Mouse (Mus musculus) hindbrain, embryonic 11.5 days (tissue): ENCODE measurements around the gene Mettl1. TPM values are rescaled to one million over a fixed set of nuclear protein-coding genes. Genes with fewer than 3 reads are reported as not detected.

ENCODE experiments used
- microRNA counts: library from miRNA; unstranded; fragments of <30 nt; microRNA quantifications from one replicate; lab custom pipeline; 2015
- polyA plus RNA-seq: library from polyadenylated mRNA; unstranded; fragments of >200 nt; fragmentation: Nextera tagmentation; extraction: Ambion mirVana; gene quantifications from 2 replicates; pipeline ENCODE4 v1.2.1, GENCODE M21; 2014

Gene Mettl1
- polyA plus RNA-seq, 1 experiment from 2014 or later: 36.7 TPM

MicroRNA genes within 50 kb of the gene (microRNA counts, 519-probe panel; counts per million panel counts)
- microRNA mmu-miR-26a (lab: Ali Mortazavi, UCI): 3,754 counts per million, percentile 31 among the panel's probes with 10 or more counts
- not detected for microRNA mmu-miR-546 (lab: Ali Mortazavi, UCI)

Other genes with a start within 250 kb of the Mettl1 start
- 14.3 TPM in 2 replicates for gene Atp23, start 140.1 kb upstream of the Mettl1 start, polyA plus RNA-seq
- 38.7 and 40.3 TPM in 2 replicates for gene Ctdsp2, start 62.7 kb upstream of the Mettl1 start, polyA plus RNA-seq
- 0.29 and 1.7 TPM in 2 replicates for gene Avil, start 40.7 kb upstream of the Mettl1 start, polyA plus RNA-seq
- gene Tsfm, start 10.6 kb upstream of the Mettl1 start, polyA plus RNA-seq: 75.6 and 78.7 TPM in 2 replicates
- gene Eef1akmt3, start 99 bp downstream of the Mettl1 start, polyA plus RNA-seq: 0.08 and 0.15 TPM in 2 replicates
- gene Cyp27b1, start 6.8 kb downstream of the Mettl1 start, polyA plus RNA-seq: 0.11 and 0.20 TPM in 2 replicates
- gene March9, start 18.8 kb downstream of the Mettl1 start, polyA plus RNA-seq: 3.6 and 4.2 TPM in 2 replicates
- 2,639 and 2,665 TPM in 2 replicates for gene Cdk4, start 22.1 kb downstream of the Mettl1 start, polyA plus RNA-seq
- 111 and 140 TPM in 2 replicates for gene Tspan31, start 28.9 kb downstream of the Mettl1 start, polyA plus RNA-seq
- gene Agap2, start 33.9 kb downstream of the Mettl1 start, polyA plus RNA-seq: 0.68 and 1.2 TPM in 2 replicates
- gene Os9, start 79.7 kb downstream of the Mettl1 start, polyA plus RNA-seq: 40.3 and 46.6 TPM in 2 replicates
- gene B4galnt1, start 123.8 kb downstream of the Mettl1 start, polyA plus RNA-seq: 10.4 and 12.4 TPM in 2 replicates
- gene Slc26a10, start 139.2 kb downstream of the Mettl1 start, polyA plus RNA-seq: 0.73 and 0.96 TPM in 2 replicates
- gene Arhgef25, start 148.7 kb downstream of the Mettl1 start, polyA plus RNA-seq: 30.1 and 32.0 TPM in 2 replicates
- 143 and 158 TPM in 2 replicates for gene Dtx3, start 154.3 kb downstream of the Mettl1 start, polyA plus RNA-seq
- 11.8 and 12.9 TPM in 2 replicates for gene Pip4k2c, start 170.2 kb downstream of the Mettl1 start, polyA plus RNA-seq
- 41.4 and 42.2 TPM in 2 replicates for gene Kif5a, start 221.9 kb downstream of the Mettl1 start, polyA plus RNA-seq
- 210 and 214 TPM in 2 replicates for gene Dctn2, start 225.0 kb downstream of the Mettl1 start, polyA plus RNA-seq
- gene Mbd6, start 247.6 kb downstream of the Mettl1 start, polyA plus RNA-seq: 14.2 and 17.5 TPM in 2 replicates